ENCODE assay signal across 9 mouse cellular contexts in genomic region chr12:53587691-53588504, GRCm38 (mm10).
DNase-seq lines count a peak whose midpoint lies in the region; ATAC-seq lines count a peak whose summit lies in the region.
"Had no signal": no experiment of that assay in that cellular context is flagged by ENCODE, and none has a peak within 500 bp of the region (broad histone marks: within the 10 kb centered on the region; RNA-seq: fewer than 3 reads in every experiment).

No protein-coding gene starts in this region.

- H3K27ac ChIP-seq in embryonic facial prominence, embryonic 11.5 days (replicated peaks; ENCODE audit: low read depth, low read length): no peak overlapping the region
- peak overlapping the region; percentile 48; the same call in 1 of the 2 replicates for H3K27ac ChIP-seq in heart, embryonic 13.5 days (replicated peaks)
- H3K27ac ChIP-seq: embryonic facial prominence, embryonic 12.5 days; liver, embryonic 13.5 days had no signal

- peak; percentile 82 for DNase-seq in MN1 (ENCODE audit: low spot score)
- peak; percentile 78 to 85 for DNase-seq in adrenal gland, adult (ENCODE audit: inconsistent age in 2 of 2, low spot score in 1 of 2)
- DNase-seq in embryonic facial prominence, embryonic 11.5 days (ENCODE audit: low spot score): peak; percentile 17
- peak; percentile 44 to 53 for DNase-seq in layer of hippocampus, postnatal 36 days
- DNase-seq in retina, postnatal 1 day: peak; percentile 93
- no peak for DNase-seq in T-cell, adult 2 months (ENCODE audit: low spot score)
- DNase-seq: liver, embryonic 13.5 days had no signal

- H3K4me2 ChIP-seq in embryonic facial prominence, embryonic 11.5 days (ENCODE audit: low read depth, low read length): no peak overlapping the region
- peak overlapping the region; percentile 13; the same call in 1 of the 2 replicates for H3K4me2 ChIP-seq in heart, embryonic 13.5 days
- H3K4me2 ChIP-seq: embryonic facial prominence, embryonic 12.5 days; liver, embryonic 13.5 days had no signal

- no peaks in the 10 kb centered on the region for H3K27me3 ChIP-seq in embryonic facial prominence, embryonic 11.5 days (ENCODE audit: control insufficient read depth, insufficient read depth, low read length)
- H3K27me3 ChIP-seq in heart, embryonic 13.5 days (replicated peaks): no peaks in the 10 kb centered on the region
- H3K27me3 ChIP-seq: embryonic facial prominence, embryonic 12.5 days; liver, embryonic 13.5 days had no signal

- H3K36me3 ChIP-seq in embryonic facial prominence, embryonic 11.5 days (replicated peaks; ENCODE audit: control insufficient read depth, insufficient read depth, low read depth, low read length): no peaks in the 10 kb centered on the region
- no peaks in the 10 kb centered on the region for H3K36me3 ChIP-seq in heart, embryonic 13.5 days
- H3K36me3 ChIP-seq: embryonic facial prominence, embryonic 12.5 days; liver, embryonic 13.5 days had no signal

- 72% methylated on average over 19 of the region's 19 CpGs for WGBS in embryonic facial prominence, embryonic 11.5 days
- 73% methylated on average over 19 of the region's 19 CpGs for WGBS in heart, embryonic 13.5 days

- H3K4me3 ChIP-seq in embryonic facial prominence, embryonic 11.5 days (ENCODE audit: low read depth, low read length): no peak overlapping the region
- no peak overlapping the region for H3K4me3 ChIP-seq in heart, embryonic 13.5 days
- H3K4me3 ChIP-seq: embryonic facial prominence, embryonic 12.5 days; liver, embryonic 13.5 days had no signal

- peak; percentile 44; the same call in 1 of the 2 replicates for ATAC-seq in embryonic facial prominence, embryonic 11.5 days (replicated peaks; ENCODE audit: insufficient number of reproducible peaks, low FRiP score, low TSS enrichment, low read depth)
- no peak for ATAC-seq in heart, embryonic 13.5 days (ENCODE audit: extremely low read depth, insufficient number of reproducible peaks, low FRiP score, low TSS enrichment)

- no peaks in the 10 kb centered on the region for H3K9me3 ChIP-seq in embryonic facial prominence, embryonic 11.5 days (replicated peaks; ENCODE audit: control insufficient read depth, low read length)
- no peaks in the 10 kb centered on the region for H3K9me3 ChIP-seq in heart, embryonic 13.5 days
- H3K9me3 ChIP-seq: embryonic facial prominence, embryonic 12.5 days; liver, embryonic 13.5 days had no signal

- H3K4me1 ChIP-seq in embryonic facial prominence, embryonic 11.5 days (ENCODE audit: control insufficient read depth, insufficient read depth, low read length): no peaks in the 10 kb centered on the region
- H3K4me1 ChIP-seq in heart, embryonic 13.5 days: peaks cover 12% of the 10 kb centered on the region
- H3K4me1 ChIP-seq: liver, embryonic 13.5 days had no signal

- no peak overlapping the region for H3K9ac ChIP-seq in embryonic facial prominence, embryonic 11.5 days (replicated peaks; ENCODE audit: low read length)
- H3K9ac ChIP-seq in heart, embryonic 13.5 days: no peak overlapping the region
- H3K9ac ChIP-seq: embryonic facial prominence, embryonic 12.5 days; liver, embryonic 13.5 days had no signal
